In genomic region chr13:26916477-26916876, GRCm38 (mm10) we compare ENCODE assay signal across 13 mouse cellular contexts.
A peak's percentile ranks its signal among the peaks of the same experiment; 100 is the strongest.
DNase-seq lines count a peak whose midpoint lies in the region; TF ChIP-seq lines count a peak whose summit lies in the region.
"Had no signal": no experiment of that assay in that cellular context is flagged by ENCODE, and none has a peak within 500 bp of the region (broad histone marks: within the 10 kb centered on the region; RNA-seq: fewer than 3 reads in every experiment).

No protein-coding gene starts in this region.

- no peaks in the 10 kb centered on the region for H3K36me3 ChIP-seq in midbrain, embryonic 10.5 days
- H3K36me3 ChIP-seq: midbrain, embryonic 15.5 days; neural tube, embryonic 13.5 days; stomach, embryonic 15.5 days had no signal

- intact Hi-C loops in gastrocnemius, adult 2 months (cut with DNase I) = no loop called here
- intact Hi-C loops in gastrocnemius, postnatal 14 days (cut with DNase I; ENCODE audit: low total_unique reads) = no loop called here
- intact Hi-C loops in heart, postnatal 36 days (cut with DNase I) = no loop called here

- H3K4me1 ChIP-seq in midbrain, embryonic 10.5 days = no peaks in the 10 kb centered on the region
- H3K4me1 ChIP-seq: midbrain, embryonic 15.5 days; neural tube, embryonic 13.5 days; stomach, embryonic 15.5 days had no signal

- TF ChIP-seq CTCF in gastrocnemius, adult 2 months (IDR thresholded peaks at IDR 0.05) = no peak

- no peaks in the 10 kb centered on the region for H3K9me3 ChIP-seq in midbrain, embryonic 10.5 days (replicated peaks)
- H3K9me3 ChIP-seq: midbrain, embryonic 15.5 days; neural tube, embryonic 13.5 days; stomach, embryonic 15.5 days had no signal

- H3K4me3 ChIP-seq in gastrocnemius, adult 2 months = no peak overlapping the region
- H3K4me3 ChIP-seq in midbrain, embryonic 10.5 days = no peak overlapping the region
- H3K4me3 ChIP-seq: midbrain, embryonic 15.5 days; neural tube, embryonic 13.5 days; stomach, embryonic 15.5 days had no signal

- peak; percentile 38 for DNase-seq in gastrocnemius, adult 2 months
- DNase-seq in gastrocnemius, adult 18-20 months (ENCODE audit: low spot score) = no peak
- DNase-seq in gastrocnemius, postnatal 14 days = peak; percentile 17
- peak; percentile 22 to 43 for DNase-seq in heart, postnatal 36 days
- DNase-seq in kidney, postnatal 25 days = peak; percentile 70 to 72
- DNase-seq in thymus, postnatal 25 days = no peak
- DNase-seq in midbrain, embryonic 10.5 days (ENCODE audit: low spot score) = no peak
- no peak for DNase-seq in left cerebral cortex, adult 8-10 months (ENCODE audit: low spot score in 2 of 2)
- DNase-seq: right cerebral cortex, postnatal 14 days had no signal

- peak overlapping the region; percentile 35; the same call in 1 of the 2 replicates for H3K27ac ChIP-seq in gastrocnemius, adult 2 months
- no peak overlapping the region for H3K27ac ChIP-seq in midbrain, embryonic 10.5 days (replicated peaks)
- H3K27ac ChIP-seq: midbrain, embryonic 15.5 days; neural tube, embryonic 13.5 days; stomach, embryonic 15.5 days had no signal

- WGBS in midbrain, embryonic 10.5 days = 85% methylated on average over 7 of the region's 7 CpGs

- H3K27me3 ChIP-seq in midbrain, embryonic 10.5 days (ENCODE audit: low read depth, poor library complexity, severe bottlenecking) = no peaks in the 10 kb centered on the region
- H3K27me3 ChIP-seq: CH12.LX; midbrain, embryonic 15.5 days; neural tube, embryonic 13.5 days; stomach, embryonic 15.5 days had no signal

Comparison
In these comparisons a context has a peak if more than half of its experiments do, and no peak if none do; other contexts are left out.
1. DNase-seq: peak in gastrocnemius, adult 2 months (single experiment), gastrocnemius, postnatal 14 days (single experiment), heart, postnatal 36 days (2 of 2) and kidney, postnatal 25 days (2 of 2); none in gastrocnemius, adult 18-20 months (single experiment), thymus, postnatal 25 days (single experiment), midbrain, embryonic 10.5 days (single experiment) and left cerebral cortex, adult 8-10 months (0 of 2).